Mouse (Mus musculus) myocyte (in vitro differentiated cells): ENCODE measurements around the gene Map3k20. TPM values are rescaled to one million over a fixed set of nuclear protein-coding genes. Genes with fewer than 3 reads are reported as not detected.

ENCODE experiments used
- H3K27me3 ChIP-seq: one replicate; pipeline ENCODE4 v1.6.1; 2011; ENCODE audit not compliant: control insufficient read depth, insufficient read depth, insufficient read length
- H3K36me3 ChIP-seq: one replicate; pipeline ENCODE4 v1.6.1; 2011; ENCODE audit not compliant: control insufficient read depth, insufficient read depth
- H3K4me2 ChIP-seq: one replicate; pipeline ENCODE4 v1.6.1; 2011; ENCODE audit warnings: low read depth, control low read depth
- H3K4me3 ChIP-seq: one replicate; pipeline ENCODE4 v1.5.1; 2011; ENCODE audit warnings: mild to moderate bottlenecking, control low read depth, moderate library complexity
- H3K79me2 ChIP-seq: one replicate; pipeline ENCODE4 v1.6.1; 2011; ENCODE audit not compliant: control insufficient read depth, insufficient read depth
- H3ac ChIP-seq: one replicate; pipeline ENCODE4 v1.6.1; 2011; ENCODE audit not compliant: control insufficient read depth, insufficient read length
- CEBPB ChIP-seq: IDR thresholded peaks from 2 replicates; pipeline ENCODE4 v1.6.1; 2011; ENCODE audit warnings: mild to moderate bottlenecking, moderate library complexity; ENCODE audit not compliant: poor library complexity, insufficient read depth, severe bottlenecking
- E2F4 ChIP-seq: IDR thresholded peaks from one replicate; pipeline ENCODE4 v1.6.1; 2011; ENCODE audit warnings: mild to moderate bottlenecking, control low read depth, moderate library complexity; ENCODE audit not compliant: insufficient read depth
- MAX ChIP-seq: IDR thresholded peaks from one replicate; pipeline ENCODE4 v1.6.1; 2011; ENCODE audit warnings: low read depth, mild to moderate bottlenecking, control low read depth
- MYOD1 ChIP-seq, 3 experiments: IDR thresholded peaks; one replicate each; pipeline ENCODE4 v1.6.1; 2011; ENCODE audit warnings: control low read depth in 2 of 3, low read depth in 2 of 3, mild to moderate bottlenecking in 2 of 3, moderate library complexity in 1 of 3; ENCODE audit not compliant: insufficient read length in 2 of 3, control insufficient read depth in 1 of 3
- MYOG ChIP-seq, 3 experiments: IDR thresholded peaks; one replicate each; pipeline ENCODE4 v1.6.1; 2011; ENCODE audit warnings: control low read depth in 2 of 3, low read depth in 2 of 3, mild to moderate bottlenecking in 2 of 3; ENCODE audit not compliant: insufficient read length in 2 of 3, control insufficient read depth in 1 of 3, insufficient read depth in 1 of 3
- POLR2A ChIP-seq: IDR thresholded peaks from one replicate; pipeline ENCODE4 v1.6.1; 2011; ENCODE audit warnings: low read depth, mild to moderate bottlenecking, control low read depth, moderate library complexity; ENCODE audit not compliant: insufficient read length
- POLR2AphosphoS2 ChIP-seq: IDR thresholded peaks from one replicate; pipeline ENCODE4 v1.6.1; 2011; ENCODE audit warnings: low read depth, control low read depth; ENCODE audit not compliant: insufficient read length
- REST ChIP-seq: IDR thresholded peaks from one replicate; pipeline ENCODE4 v1.6.1; 2011; ENCODE audit warnings: mild to moderate bottlenecking, control low read depth, moderate library complexity; ENCODE audit not compliant: insufficient read depth, insufficient read length
- SRF ChIP-seq: IDR thresholded peaks from one replicate; pipeline ENCODE4 v1.6.1; 2011; ENCODE audit warnings: low read depth; ENCODE audit not compliant: control insufficient read depth, insufficient read length
- TCF12 ChIP-seq: IDR thresholded peaks from one replicate; pipeline ENCODE4 v1.6.1; 2011; ENCODE audit warnings: mild to moderate bottlenecking, control low read depth; ENCODE audit not compliant: poor library complexity, insufficient read depth, severe bottlenecking
- TCF3 ChIP-seq: IDR thresholded peaks from one replicate; pipeline ENCODE4 v1.6.1; 2011; ENCODE audit warnings: low read depth, control low read depth; ENCODE audit not compliant: insufficient read length
- USF1 ChIP-seq: IDR thresholded peaks from one replicate; pipeline ENCODE4 v1.6.1; 2011; ENCODE audit warnings: low read depth, mild to moderate bottlenecking, control low read depth, moderate library complexity
- polyA plus RNA-seq: library from polyadenylated mRNA; unstranded; fragments of >200 nt; fragmentation: generic; extraction: Trizol; gene quantifications from one replicate; pipeline ENCODE4 v1.2.1, GENCODE M21; 2012; ENCODE audit warnings: missing spikeins

Gene Map3k20
- polyA plus RNA-seq, 1 experiment = 13.7 TPM

DNA sequence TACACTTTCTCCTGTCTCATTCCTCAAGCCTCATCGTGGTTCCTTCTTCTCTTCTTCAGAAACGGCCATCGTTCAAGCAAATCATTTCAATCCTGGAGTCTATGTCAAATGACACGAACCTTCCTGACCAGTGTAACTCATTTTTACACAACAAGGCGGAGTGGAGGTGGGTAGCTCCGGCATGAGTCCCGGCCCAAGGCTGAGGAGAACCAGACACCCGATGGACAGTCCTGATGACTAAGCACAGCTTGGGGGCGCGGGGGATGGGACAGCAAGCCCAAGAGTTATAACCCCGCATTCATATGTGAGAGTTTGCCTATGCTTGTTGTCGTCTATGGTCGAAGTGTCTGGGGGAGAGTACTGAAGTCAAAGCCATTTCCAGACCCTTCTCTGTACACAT lies 104.0 kb downstream of the Map3k20 start:
- no peaks in the 10 kb centered on the region for H3K27me3 ChIP-seq
- H3ac ChIP-seq = no peak overlapping the region
- no peak overlapping the region for H3K4me3 ChIP-seq
- H3K4me2 ChIP-seq = peak overlapping the region; percentile 8
- TF ChIP-seq MAX (no peak), TCF3 (no peak), POLR2A (no peak), MYOD1 (IDR thresholded peaks at IDR 0.05; ENCODE audit: control insufficient read depth in 1 of 3, insufficient read length in 2 of 3, low read depth in 2 of 3) (no peak), E2F4 (no peak), POLR2AphosphoS2 (no peak), CEBPB (no peak), REST (no peak), MYOG (IDR thresholded peaks at IDR 0.05; ENCODE audit: control insufficient read depth in 1 of 3, insufficient read depth in 1 of 3, insufficient read length in 2 of 3, low read depth in 2 of 3) (no peak), SRF (no peak), USF1 (no peak), TCF12 (no peak)
- H3K79me2 ChIP-seq = no peaks in the 10 kb centered on the region
- peaks cover 4% of the 10 kb centered on the region for H3K36me3 ChIP-seq

DNA sequence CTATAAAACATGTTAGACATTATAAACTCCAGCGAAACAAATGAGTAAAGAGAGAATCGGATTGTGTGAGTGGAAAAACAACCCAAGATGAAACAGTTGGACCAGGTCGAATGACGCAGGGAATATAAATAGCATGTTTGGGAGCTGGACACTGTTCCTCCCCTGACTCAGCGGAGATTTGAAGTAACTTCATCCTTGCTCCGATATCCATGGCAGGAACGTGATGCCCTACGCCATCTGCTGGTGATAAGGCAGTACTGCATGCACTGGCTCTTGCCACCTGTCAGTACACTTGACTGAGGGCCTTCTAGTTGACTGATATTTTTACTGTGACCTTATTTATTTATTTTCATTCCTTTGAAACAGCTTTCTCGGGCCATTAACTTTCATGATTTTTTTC lies 104.5 kb downstream of the Map3k20 start:
- H3ac ChIP-seq = no peak overlapping the region
- TF ChIP-seq TCF3 = no peak
- TF ChIP-seq MYOG (IDR thresholded peaks at IDR 0.05; ENCODE audit: control insufficient read depth in 1 of 3, insufficient read depth in 1 of 3, insufficient read length in 2 of 3, low read depth in 2 of 3) = peak in 1 of 3 experiments; percentile 66
- peak; percentile 24 to 88 (median 67) for TF ChIP-seq MYOD1 (IDR thresholded peaks at IDR 0.05; ENCODE audit: control insufficient read depth in 1 of 3, insufficient read length in 2 of 3, low read depth in 2 of 3)
- peak; percentile 60 for TF ChIP-seq POLR2AphosphoS2
- TF ChIP-seq SRF = peak; percentile 60
- no peak for TF ChIP-seq USF1
- no peak for TF ChIP-seq MAX
- no peak for TF ChIP-seq POLR2A
- no peak for TF ChIP-seq CEBPB
- no peaks in the 10 kb centered on the region for H3K79me2 ChIP-seq
- H3K4me2 ChIP-seq = peak overlapping the region; percentile 8
- H3K4me3 ChIP-seq = no peak overlapping the region
- peaks cover 4% of the 10 kb centered on the region for H3K36me3 ChIP-seq
- H3K27me3 ChIP-seq = no peaks in the 10 kb centered on the region

DNA sequence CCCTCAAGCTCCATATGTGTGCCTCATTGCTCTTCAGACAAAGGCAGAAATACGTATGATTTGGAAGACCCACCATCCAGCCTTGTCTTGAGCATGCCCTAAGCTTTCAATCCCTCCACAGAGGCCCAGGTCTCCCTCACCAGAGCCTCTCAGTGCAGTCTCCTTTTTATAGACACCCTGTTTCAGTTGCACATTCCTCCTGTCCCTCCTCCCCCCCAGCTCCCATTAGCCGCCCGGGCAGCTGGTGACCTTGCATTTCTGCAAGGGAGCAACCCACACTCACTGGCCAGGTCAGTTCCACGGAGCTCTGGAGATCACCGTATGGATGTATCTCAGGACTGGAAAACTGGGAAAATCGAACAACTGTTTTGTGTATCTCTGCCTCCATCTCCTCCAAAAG lies 105.0 kb downstream of the Map3k20 start:
- TF ChIP-seq CEBPB (no peak), MYOD1 (IDR thresholded peaks at IDR 0.05; ENCODE audit: control insufficient read depth in 1 of 3, insufficient read length in 2 of 3, low read depth in 2 of 3) (peak in 1 of 3 experiments; percentile 25)
- Histone ChIP-seq H3K36me3 (peaks cover 4% of the 10 kb centered on the region), H3K4me3 (no peak overlapping the region), H3K79me2 (no peaks in the 10 kb centered on the region), H3ac (no peak overlapping the region), H3K27me3 (no peaks in the 10 kb centered on the region), H3K4me2 (no peak overlapping the region)

DNA sequence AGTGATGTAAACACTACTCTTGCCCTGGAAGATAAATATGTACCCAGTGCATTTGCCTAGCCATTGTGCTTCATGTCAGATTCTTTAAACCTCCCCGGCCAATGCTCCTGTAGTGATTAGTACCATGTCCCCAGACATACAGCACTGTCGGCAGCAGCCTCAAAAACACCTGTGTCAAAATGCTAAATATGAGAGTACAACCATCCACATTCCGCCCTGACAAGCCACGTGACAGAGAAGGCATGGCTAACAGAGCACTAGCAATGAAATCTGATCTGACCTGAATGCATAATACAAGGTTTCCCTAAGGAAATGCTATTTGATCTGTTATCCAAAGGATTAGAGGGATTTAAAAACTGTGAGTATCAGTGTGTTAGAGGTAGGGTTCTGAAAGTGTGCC lies 105.6 kb downstream of the Map3k20 start:
- H3K36me3 ChIP-seq = peaks cover 4% of the 10 kb centered on the region
- TF ChIP-seq CEBPB (no peak), E2F4 (no peak), TCF12 (no peak), POLR2A (no peak), REST (no peak), SRF (no peak), USF1 (no peak), POLR2AphosphoS2 (no peak), MAX (no peak), MYOD1 (IDR thresholded peaks at IDR 0.05; ENCODE audit: control insufficient read depth in 1 of 3, insufficient read length in 2 of 3, low read depth in 2 of 3) (no peak), MYOG (IDR thresholded peaks at IDR 0.05; ENCODE audit: control insufficient read depth in 1 of 3, insufficient read depth in 1 of 3, insufficient read length in 2 of 3, low read depth in 2 of 3) (no peak), TCF3 (no peak)
- no peaks in the 10 kb centered on the region for H3K79me2 ChIP-seq
- H3K27me3 ChIP-seq = no peaks in the 10 kb centered on the region
- no peak overlapping the region for H3K4me3 ChIP-seq
- H3K4me2 ChIP-seq = no peak overlapping the region
- no peak overlapping the region for H3ac ChIP-seq

DNA sequence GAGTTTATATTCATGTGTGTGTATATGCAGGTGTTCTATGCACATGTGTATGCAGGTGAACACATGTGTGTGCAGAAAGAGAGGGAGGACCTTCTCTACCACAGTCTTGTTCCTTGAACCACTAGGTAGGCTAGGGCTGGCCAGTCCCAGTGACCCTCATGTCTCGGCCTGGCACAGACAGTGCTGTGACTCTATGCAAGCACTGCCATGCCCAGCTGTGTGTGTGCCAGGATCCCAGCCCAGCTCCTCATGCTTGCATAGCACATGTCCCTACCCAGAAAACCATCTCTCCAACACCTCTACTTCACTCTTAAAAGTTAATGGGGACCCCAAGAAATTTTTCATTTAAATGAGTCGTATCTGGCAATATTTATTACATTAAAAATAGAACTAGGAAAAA lies 106.3 kb downstream of the Map3k20 start:
- Histone ChIP-seq H3K27me3 (no peaks in the 10 kb centered on the region), H3K36me3 (peaks cover 4% of the 10 kb centered on the region), H3K4me2 (no peak overlapping the region), H3K4me3 (no peak overlapping the region), H3K79me2 (no peaks in the 10 kb centered on the region), H3ac (no peak overlapping the region)
- TF ChIP-seq E2F4 (no peak), SRF (no peak), POLR2A (no peak), REST (no peak), MAX (no peak), CEBPB (no peak)
